ENCODE assay signal across 11 mouse cellular contexts in the genomic region with DNA sequence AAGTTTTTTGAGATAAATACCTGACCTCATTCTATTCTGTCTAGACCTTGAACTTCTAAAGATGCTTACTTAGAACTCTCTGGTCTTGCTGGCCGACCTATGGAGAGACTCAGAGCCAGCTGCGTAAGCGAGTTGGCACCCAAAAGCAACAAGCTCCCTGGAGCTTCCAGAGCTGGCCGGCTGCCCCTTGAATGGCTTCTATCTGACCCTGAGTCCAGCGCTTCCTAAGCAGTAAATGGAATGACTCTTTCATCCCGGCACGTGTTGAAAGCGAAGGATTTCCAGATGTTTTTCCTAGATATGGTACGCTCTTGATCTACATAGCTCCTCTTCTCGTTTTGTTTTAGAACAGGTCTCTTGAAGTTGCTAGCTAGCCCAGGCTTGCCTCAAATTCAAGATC.
A peak's percentile ranks its signal among the peaks of the same experiment; 100 is the strongest.
DNase-seq lines count a peak whose midpoint lies in the region; ATAC-seq lines count a peak whose summit lies in the region.
"Had no signal": no experiment of that assay in that cellular context is flagged by ENCODE, and none has a peak within 500 bp of the region (broad histone marks: within the 10 kb centered on the region; RNA-seq: fewer than 3 reads in every experiment).

No protein-coding gene starts in this region.

- no peaks in the 10 kb centered on the region for H3K36me3 ChIP-seq in liver, embryonic 16.5 days (ENCODE audit: control insufficient read depth, insufficient read depth)
- no peaks in the 10 kb centered on the region for H3K36me3 ChIP-seq in liver, embryonic 11.5 days (ENCODE audit: control insufficient read depth, insufficient read depth, low read length)
- H3K36me3 ChIP-seq in forebrain, embryonic 12.5 days (replicated peaks), result no peaks in the 10 kb centered on the region
- no peaks in the 10 kb centered on the region for H3K36me3 ChIP-seq in forebrain, embryonic 13.5 days (ENCODE audit: poor library complexity, severe bottlenecking)
- H3K36me3 ChIP-seq: hindbrain, embryonic 12.5 days; liver, embryonic 13.5 days; midbrain, embryonic 15.5 days had no signal

- WGBS in liver, embryonic 16.5 days (ENCODE audit: insufficient replicate concordance), result 68% methylated on average over 10 of the region's 10 CpGs
- WGBS in liver, embryonic 11.5 days, result 75% methylated on average over 10 of the region's 10 CpGs
- 84% methylated on average over 10 of the region's 10 CpGs for WGBS in forebrain, embryonic 12.5 days
- 93% methylated on average over 10 of the region's 10 CpGs for WGBS in forebrain, embryonic 13.5 days

- H3K9ac ChIP-seq in liver, embryonic 16.5 days (ENCODE audit: low read depth, low read length), result no peak overlapping the region
- H3K9ac ChIP-seq in liver, embryonic 11.5 days (ENCODE audit: low read depth, low read length), result no peak overlapping the region
- H3K9ac ChIP-seq in forebrain, embryonic 12.5 days, result no peak overlapping the region
- H3K9ac ChIP-seq in forebrain, embryonic 13.5 days, result no peak overlapping the region
- H3K9ac ChIP-seq: hindbrain, embryonic 12.5 days; liver, embryonic 13.5 days; midbrain, embryonic 15.5 days had no signal

- H3K9me3 ChIP-seq in liver, embryonic 16.5 days (replicated peaks; ENCODE audit: control insufficient read depth, low read length), result no peaks in the 10 kb centered on the region
- H3K9me3 ChIP-seq in liver, embryonic 11.5 days (ENCODE audit: control insufficient read depth, low read length), result no peaks in the 10 kb centered on the region
- H3K9me3 ChIP-seq in forebrain, embryonic 12.5 days, result no peaks in the 10 kb centered on the region
- H3K9me3 ChIP-seq in forebrain, embryonic 13.5 days (replicated peaks), result no peaks in the 10 kb centered on the region
- H3K9me3 ChIP-seq: hindbrain, embryonic 12.5 days; liver, embryonic 13.5 days; midbrain, embryonic 15.5 days had no signal

- H3K27ac ChIP-seq in liver, embryonic 16.5 days (ENCODE audit: low read length), result no peak overlapping the region
- no peak overlapping the region for H3K27ac ChIP-seq in liver, embryonic 11.5 days (ENCODE audit: low read depth, low read length)
- H3K27ac ChIP-seq in brown adipose tissue, adult 24 weeks (replicated peaks; ENCODE audit: low read depth, low read length), result peak overlapping the region; percentile 79
- H3K27ac ChIP-seq in forebrain, embryonic 12.5 days, result no peak overlapping the region
- no peak overlapping the region for H3K27ac ChIP-seq in forebrain, embryonic 13.5 days
- H3K27ac ChIP-seq: hindbrain, embryonic 12.5 days; liver, embryonic 13.5 days; midbrain, embryonic 15.5 days had no signal

- H3K4me2 ChIP-seq in liver, embryonic 16.5 days (ENCODE audit: low read depth, low read length), result no peak overlapping the region
- no peak overlapping the region for H3K4me2 ChIP-seq in liver, embryonic 11.5 days
- no peak overlapping the region for H3K4me2 ChIP-seq in forebrain, embryonic 12.5 days
- no peak overlapping the region for H3K4me2 ChIP-seq in forebrain, embryonic 13.5 days
- H3K4me2 ChIP-seq: hindbrain, embryonic 12.5 days; liver, embryonic 13.5 days; midbrain, embryonic 15.5 days had no signal

- H3K4me3 ChIP-seq in liver, embryonic 16.5 days (ENCODE audit: low read depth, low read length), result no peak overlapping the region
- H3K4me3 ChIP-seq in liver, embryonic 11.5 days (ENCODE audit: low read depth, low read length), result no peak overlapping the region
- H3K4me3 ChIP-seq in brown adipose tissue, adult 24 weeks (ENCODE audit: insufficient read depth, low read depth, low read length), result peak overlapping the region; percentile 19; the same call in 1 of the 2 replicates
- no peak overlapping the region for H3K4me3 ChIP-seq in forebrain, embryonic 12.5 days (replicated peaks)
- no peak overlapping the region for H3K4me3 ChIP-seq in forebrain, embryonic 13.5 days
- H3K4me3 ChIP-seq: hindbrain, embryonic 12.5 days; liver, embryonic 13.5 days; midbrain, embryonic 15.5 days had no signal

- no peaks in the 10 kb centered on the region for H3K4me1 ChIP-seq in liver, embryonic 16.5 days (ENCODE audit: control insufficient read depth, low read depth, low read length)
- 0 out of 2 replicates have a peak, but pooled peaks cover 2% of the 10 kb centered on the region for H3K4me1 ChIP-seq in liver, embryonic 11.5 days (replicated peaks; ENCODE audit: control insufficient read depth, insufficient read depth, low read length)
- peaks cover 32% of the 10 kb centered on the region; the same call in 1 of the 2 replicates for H3K4me1 ChIP-seq in brown adipose tissue, adult 24 weeks (ENCODE audit: control insufficient read depth, insufficient read depth, insufficient read length, low read length)
- no peaks in the 10 kb centered on the region for H3K4me1 ChIP-seq in forebrain, embryonic 12.5 days
- no peaks in the 10 kb centered on the region for H3K4me1 ChIP-seq in forebrain, embryonic 13.5 days
- H3K4me1 ChIP-seq: hindbrain, embryonic 12.5 days; liver, embryonic 13.5 days; midbrain, embryonic 15.5 days had no signal

- DNase-seq in liver, embryonic 11.5 days (ENCODE audit: low spot score), result no peak
- peak; percentile 69 for DNase-seq in heart, adult 8-10 months (ENCODE audit: low spot score)
- peak; percentile 32 for DNase-seq in lung, postnatal 14 days
- DNase-seq: cerebellum, postnatal 36 days; liver, embryonic 13.5 days had no signal

- H3K27me3 ChIP-seq in liver, embryonic 16.5 days (ENCODE audit: control insufficient read depth, insufficient read depth, low read depth, low read length), result no peaks in the 10 kb centered on the region
- H3K27me3 ChIP-seq in liver, embryonic 11.5 days (replicated peaks; ENCODE audit: control insufficient read depth, insufficient read depth, low read length), result no peaks in the 10 kb centered on the region
- no peaks in the 10 kb centered on the region for H3K27me3 ChIP-seq in forebrain, embryonic 12.5 days
- no peaks in the 10 kb centered on the region for H3K27me3 ChIP-seq in forebrain, embryonic 13.5 days
- H3K27me3 ChIP-seq: hindbrain, embryonic 12.5 days; liver, embryonic 13.5 days; midbrain, embryonic 15.5 days had no signal

- ATAC-seq in liver, embryonic 16.5 days (ENCODE audit: low read depth), result 0 out of 2 replicates have a peak, but pooled peaks have one; percentile 32
- ATAC-seq in liver, embryonic 11.5 days (replicated peaks; ENCODE audit: low FRiP score), result no peak
- ATAC-seq in forebrain, embryonic 12.5 days (ENCODE audit: low FRiP score), result no peak
- ATAC-seq in forebrain, embryonic 13.5 days, result no peak
- ATAC-seq: midbrain, embryonic 15.5 days had no signal
